Mouse (Mus musculus): Measurements from ENCODE around the gene Arsb.

GRCm38 (mm10) chr13:93773704-93774315, 2.4 kb downstream of the Arsb start:
- TF ChIP-seq CTCF (IDR thresholded peaks at IDR 0.05; ENCODE audit: control insufficient read depth, insufficient read depth, insufficient read length), result no peak
- no peak for TF ChIP-seq CEBPB (IDR thresholded peaks at IDR 0.05; ENCODE audit: low read depth)
- no peak for TF ChIP-seq USF1 (IDR thresholded peaks at IDR 0.05; ENCODE audit: low read depth)
- no peak for TF ChIP-seq MAX (IDR thresholded peaks at IDR 0.05)
